Mouse (Mus musculus): ENCODE measurements at regions not wholly inside any gene's neighbourhood (a gene's known extent, or its start where the extent isn't known, plus 50 kb on each side); places are given as distances from the start of the nearest gene placed in this dataset.
A peak's percentile ranks its signal among the peaks of the same experiment; 100 is the strongest.

DNA sequence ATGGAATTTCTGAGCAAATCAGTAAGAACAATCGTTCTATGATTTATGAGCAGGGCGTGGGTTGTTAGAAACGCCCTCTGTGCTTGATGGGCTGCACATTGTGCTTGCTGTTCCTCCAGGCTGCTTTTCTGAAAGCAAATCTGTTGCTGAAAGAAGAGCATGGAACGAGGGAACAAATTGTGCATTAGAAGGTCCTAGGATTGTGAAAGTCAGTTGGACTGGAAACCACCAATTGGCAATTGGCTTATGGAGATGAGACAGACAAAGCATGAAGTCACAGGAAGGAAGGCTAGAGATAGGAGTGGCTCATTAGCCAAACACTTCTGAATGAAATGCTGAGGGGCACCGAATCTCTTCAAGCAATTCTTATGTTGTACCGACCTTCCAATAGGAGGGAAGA lies 181.5 kb upstream of the Egfl6 start:
- WGBS, result 86% methylated on average over 6 of the region's 6 CpGs
- no peak overlapping the region for H3K27ac ChIP-seq
- H3K4me1 ChIP-seq (replicated peaks), result peaks cover 10% of the 10 kb centered on the region; the same call in 1 of the 2 replicates
- H3K4me3 ChIP-seq, result no peak overlapping the region
- no peak for DNase-seq (ENCODE audit: low spot score)
- H3K36me3 ChIP-seq, result no peaks in the 10 kb centered on the region
- no peaks in the 10 kb centered on the region for H3K9me3 ChIP-seq
- H3K27me3 ChIP-seq (ENCODE audit: insufficient read depth, poor library complexity, severe bottlenecking), result peaks cover 76% of the 10 kb centered on the region

- Histone ChIP-seq H3K27ac (no peak overlapping the region), H3K4me1 (replicated peaks) (peaks cover 2% of the 10 kb centered on the region; the same call in 1 of the 2 replicates), H3K4me3 (no peak overlapping the region), H3K36me3 (no peaks in the 10 kb centered on the region), H3K9me3 (no peaks in the 10 kb centered on the region), H3K27me3 (ENCODE audit: insufficient read depth, poor library complexity, severe bottlenecking) (peaks cover 71% of the 10 kb centered on the region)
- no peak for DNase-seq (ENCODE audit: low spot score)
- WGBS, result 80% methylated on average over 2 of the region's 2 CpGs
Measured at GRCm38 (mm10) chrX:166765647-166766046, 180.1 kb upstream of the Egfl6 start.

DNA sequence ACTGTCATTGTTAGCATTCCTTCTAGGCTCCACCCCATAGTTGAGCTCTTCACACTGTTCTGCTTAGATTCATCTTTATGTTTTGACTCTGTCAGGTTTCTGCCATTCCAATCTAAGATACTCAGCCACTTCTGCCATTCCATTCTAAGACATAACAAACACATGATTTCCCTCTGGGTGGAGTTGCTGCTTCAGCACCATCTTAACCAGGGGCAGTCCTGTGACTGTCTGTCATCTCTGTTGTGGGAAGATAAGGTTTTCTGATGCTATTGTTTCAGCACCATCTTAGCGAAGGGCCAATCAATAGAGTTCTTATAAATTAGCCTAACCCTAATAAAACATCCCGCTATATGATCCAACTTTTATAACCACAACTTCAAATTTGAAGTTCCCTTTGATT lies 176.6 kb upstream of the Egfl6 start:
- H3K27me3 ChIP-seq (ENCODE audit: insufficient read depth, poor library complexity, severe bottlenecking), result peaks cover 62% of the 10 kb centered on the region
- no peaks in the 10 kb centered on the region for H3K36me3 ChIP-seq
- no peaks in the 10 kb centered on the region for H3K9me3 ChIP-seq
- no peak overlapping the region for H3K4me3 ChIP-seq
- no peak for DNase-seq (ENCODE audit: low spot score)
- H3K4me1 ChIP-seq (replicated peaks), result peaks cover 2% of the 10 kb centered on the region; the same call in 1 of the 2 replicates
- no peak overlapping the region for H3K27ac ChIP-seq
- 85% methylated on average over 2 of the region's 2 CpGs for WGBS

- 68% methylated on average over 1 of the region's 1 CpGs for WGBS
- Histone ChIP-seq H3K9me3 (no peaks in the 10 kb centered on the region), H3K27ac (no peak overlapping the region), H3K36me3 (no peaks in the 10 kb centered on the region), H3K27me3 (ENCODE audit: insufficient read depth, poor library complexity, severe bottlenecking) (peaks cover 37% of the 10 kb centered on the region), H3K4me1 (replicated peaks) (no peaks in the 10 kb centered on the region; the same call in 1 of the 2 replicates), H3K4me3 (no peak overlapping the region)
- no peak for DNase-seq (ENCODE audit: low spot score)
Measured at GRCm38 (mm10) chrX:166757152-166757551, 171.6 kb upstream of the Egfl6 start.

DNA sequence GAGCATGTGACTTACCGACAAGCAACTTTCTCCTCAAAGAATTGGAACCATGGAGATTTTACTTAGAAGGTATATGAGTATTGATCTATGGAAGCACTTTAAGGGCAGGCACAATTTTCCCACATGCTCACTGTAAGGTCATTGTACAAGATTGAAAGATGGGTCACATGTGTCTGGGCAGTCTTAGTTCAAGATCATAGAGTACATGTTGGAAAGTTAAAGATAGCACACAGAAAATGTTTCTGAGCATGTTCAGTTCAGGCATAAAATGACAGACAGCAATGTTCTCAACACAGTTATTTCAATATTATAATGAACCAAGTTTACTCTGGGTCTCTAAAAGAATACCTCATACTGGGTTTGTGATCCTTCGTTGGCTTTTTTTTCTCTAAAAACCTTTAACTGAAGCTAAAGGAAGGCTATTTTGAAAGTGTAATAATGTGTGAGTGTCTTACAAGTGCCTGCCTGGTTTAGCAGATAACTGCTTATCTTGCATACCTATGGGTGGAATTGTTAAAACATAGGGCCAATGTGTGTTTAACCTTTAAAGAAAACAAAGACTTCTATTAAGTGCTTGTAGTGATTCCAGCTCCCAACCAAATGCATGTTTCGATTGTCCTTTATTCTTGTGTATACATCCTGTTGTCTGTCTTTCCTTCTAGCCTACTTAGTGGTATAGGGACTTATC lies 169.6 kb upstream of the Egfl6 start:
- Histone ChIP-seq H3K4me1 (replicated peaks) (no peaks in the 10 kb centered on the region), H3K27ac (no peak overlapping the region), H3K27me3 (ENCODE audit: insufficient read depth, poor library complexity, severe bottlenecking) (peaks cover 43% of the 10 kb centered on the region), H3K9me3 (no peaks in the 10 kb centered on the region), H3K36me3 (no peaks in the 10 kb centered on the region), H3K4me3 (no peak overlapping the region)
- no peak for DNase-seq (ENCODE audit: low spot score)
- 83% methylated on average over 3 of the region's 3 CpGs for WGBS

DNA sequence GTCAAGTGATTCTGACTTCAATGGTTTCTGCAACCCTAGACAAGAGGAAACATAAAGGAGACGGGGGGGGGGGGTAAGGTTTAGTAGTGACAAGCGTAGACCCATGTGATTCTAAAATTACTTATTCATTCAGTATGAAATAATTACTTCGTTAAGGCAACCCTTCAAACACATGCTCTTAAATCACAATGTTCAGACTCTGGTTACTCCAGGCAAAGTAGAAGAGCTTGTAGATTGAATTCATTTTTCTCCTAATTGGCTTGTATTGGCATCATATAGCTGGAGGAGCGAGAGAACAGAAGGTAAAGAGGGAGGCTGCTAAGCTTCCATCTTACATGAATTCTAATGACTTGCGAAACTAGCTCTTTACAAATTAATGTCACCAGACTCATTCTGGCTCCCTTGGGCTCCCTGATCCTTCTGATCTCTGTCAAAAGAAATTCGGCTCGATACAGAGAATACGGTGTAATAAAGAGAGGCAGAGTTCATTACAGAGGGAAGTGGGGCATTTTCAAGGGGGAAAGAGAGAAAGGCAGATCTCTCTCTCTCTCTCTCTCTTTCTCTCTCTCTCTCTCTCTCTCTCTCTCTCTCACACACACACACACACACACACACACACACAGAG lies 163.6 kb upstream of the Egfl6 start:
- no peak for DNase-seq (ENCODE audit: low spot score)
- WGBS, result 77% methylated on average over 8 of the region's 8 CpGs
- H3K27me3 ChIP-seq (ENCODE audit: insufficient read depth, poor library complexity, severe bottlenecking), result peaks cover 23% of the 10 kb centered on the region
- no peak overlapping the region for H3K4me3 ChIP-seq
- no peaks in the 10 kb centered on the region for H3K36me3 ChIP-seq
- no peaks in the 10 kb centered on the region for H3K4me1 ChIP-seq (replicated peaks)
- H3K9me3 ChIP-seq, result no peaks in the 10 kb centered on the region
- no peak overlapping the region for H3K27ac ChIP-seq

DNA sequence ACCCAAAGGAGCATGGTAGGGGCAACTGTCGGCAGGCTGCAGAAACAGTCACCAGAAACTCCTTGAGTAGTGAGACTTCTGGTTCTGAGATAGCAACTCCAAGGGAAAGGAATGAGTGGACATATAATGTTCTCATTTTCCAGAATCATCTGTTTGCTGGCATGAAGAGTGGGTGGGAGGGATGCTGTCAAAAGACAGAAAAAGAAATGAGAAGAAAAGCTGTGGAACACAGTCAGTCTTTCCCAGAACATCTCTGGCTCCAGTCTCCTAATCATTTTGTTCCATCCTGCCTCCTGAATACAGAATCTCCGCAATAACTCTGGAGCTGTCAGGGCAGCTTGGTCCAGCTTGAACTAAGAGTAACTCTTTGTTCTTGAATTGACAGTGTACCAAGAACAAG lies 145.8 kb upstream of the Egfl6 start:
- no peak overlapping the region for H3K4me3 ChIP-seq
- H3K27me3 ChIP-seq (ENCODE audit: insufficient read depth, poor library complexity, severe bottlenecking), result peaks cover 52% of the 10 kb centered on the region
- DNase-seq (ENCODE audit: low spot score), result no peak
- no peaks in the 10 kb centered on the region for H3K36me3 ChIP-seq
- peaks cover 12% of the 10 kb centered on the region; the same call in 1 of the 2 replicates for H3K4me1 ChIP-seq (replicated peaks)
- WGBS, result 87% methylated on average over 2 of the region's 2 CpGs
- no peaks in the 10 kb centered on the region for H3K9me3 ChIP-seq
- H3K27ac ChIP-seq, result no peak overlapping the region

DNA sequence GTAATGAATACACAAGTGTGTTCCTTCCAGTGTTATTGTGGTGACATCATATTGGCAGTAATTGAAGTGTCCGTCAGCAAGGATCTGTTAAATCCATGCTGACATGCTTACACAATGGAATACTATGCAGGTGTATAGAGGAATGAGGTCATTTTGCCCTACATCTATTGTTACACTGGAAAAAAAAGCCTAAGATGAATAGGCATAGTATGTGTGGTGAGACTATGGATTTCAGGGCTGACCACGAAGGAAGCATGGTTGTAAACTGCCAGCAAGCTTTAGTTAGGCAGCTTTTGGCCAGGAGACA lies 143.1 kb upstream of the Egfl6 start:
- H3K27me3 ChIP-seq (ENCODE audit: insufficient read depth, poor library complexity, severe bottlenecking), result peaks cover 69% of the 10 kb centered on the region
- 66% methylated on average over 2 of the region's 2 CpGs for WGBS

GRCm38 (mm10) chrX:166727823-166728621 lies 142.5 kb upstream of the Egfl6 start:
- Histone ChIP-seq H3K9me3 (no peaks in the 10 kb centered on the region), H3K27me3 (ENCODE audit: insufficient read depth, poor library complexity, severe bottlenecking) (peaks cover 69% of the 10 kb centered on the region)
- WGBS, result 23% methylated on average over 7 of the region's 7 CpGs

More for the DNA sequence above, 143.1 kb upstream of the Egfl6 start:
- no peak for DNase-seq (ENCODE audit: low spot score)
- Histone ChIP-seq H3K27ac (no peak overlapping the region), H3K9me3 (no peaks in the 10 kb centered on the region), H3K4me3 (no peak overlapping the region), H3K36me3 (no peaks in the 10 kb centered on the region), H3K4me1 (replicated peaks) (peaks cover 12% of the 10 kb centered on the region; the same call in 1 of the 2 replicates)

GRCm38 (mm10) chrX:166725761-166726503 lies 140.4 kb upstream of the Egfl6 start:
- Histone ChIP-seq H3K36me3 (no peaks in the 10 kb centered on the region), H3K9me3 (no peaks in the 10 kb centered on the region), H3K4me1 (replicated peaks) (peaks cover 12% of the 10 kb centered on the region; the same call in 1 of the 2 replicates), H3K4me3 (no peak overlapping the region), H3K27me3 (ENCODE audit: insufficient read depth, poor library complexity, severe bottlenecking) (peaks cover 78% of the 10 kb centered on the region), H3K27ac (no peak overlapping the region)
- 79% methylated on average over 6 of the region's 6 CpGs for WGBS
- DNase-seq (ENCODE audit: low spot score), result no peak

More at GRCm38 (mm10) chrX:166727823-166728621, 142.5 kb upstream of the Egfl6 start:
- DNase-seq (ENCODE audit: low spot score), result peak; percentile 71
- Histone ChIP-seq H3K27ac (peak overlapping the region; percentile 69), H3K36me3 (no peaks in the 10 kb centered on the region), H3K4me3 (no peak overlapping the region), H3K4me1 (replicated peaks) (peaks cover 12% of the 10 kb centered on the region; the same call in 1 of the 2 replicates)

DNA sequence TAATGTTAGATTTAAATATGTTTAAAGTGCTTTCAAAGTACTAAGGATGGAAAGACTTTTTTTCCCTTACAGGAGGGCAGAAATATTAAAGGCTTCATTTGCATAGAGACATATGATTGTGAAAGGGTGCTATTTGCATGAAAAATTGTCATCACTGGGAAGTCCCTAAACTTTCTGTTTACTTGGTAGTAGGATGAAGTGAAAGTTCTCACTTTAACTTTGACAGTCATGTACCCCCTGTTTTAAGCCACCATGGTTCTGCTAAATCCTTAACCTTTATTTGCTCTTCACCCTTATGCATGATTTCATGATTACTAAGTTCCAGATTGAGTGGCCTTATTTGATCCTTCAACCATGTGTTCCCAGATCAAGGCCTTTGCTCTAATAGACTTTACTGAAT lies 132.6 kb upstream of the Egfl6 start:
- Histone ChIP-seq H3K27me3 (ENCODE audit: insufficient read depth, poor library complexity, severe bottlenecking) (peaks cover 69% of the 10 kb centered on the region), H3K4me1 (replicated peaks) (no peaks in the 10 kb centered on the region), H3K36me3 (no peaks in the 10 kb centered on the region), H3K4me3 (no peak overlapping the region), H3K27ac (no peak overlapping the region), H3K9me3 (no peaks in the 10 kb centered on the region)
- DNase-seq (ENCODE audit: low spot score), result no peak

DNA sequence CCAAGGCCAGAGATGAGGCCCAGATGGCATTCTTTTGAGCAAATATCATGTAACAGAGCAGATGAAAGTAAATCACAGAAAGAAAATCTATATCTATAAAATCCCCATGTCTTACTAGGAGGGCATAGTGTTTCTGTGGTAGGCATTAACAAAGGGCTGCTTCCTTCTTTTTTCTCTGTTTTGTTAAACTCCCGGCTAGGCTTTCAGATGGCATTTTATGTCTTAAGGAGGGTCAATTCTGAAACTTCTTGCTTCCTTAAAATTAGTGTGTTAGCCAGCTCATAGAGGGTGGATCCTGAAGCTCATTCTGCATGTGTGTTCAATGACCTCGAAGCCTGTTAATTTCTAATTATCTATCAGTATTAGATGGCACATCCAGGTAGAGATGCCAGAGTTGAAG lies 123.8 kb upstream of the Egfl6 start:
- Histone ChIP-seq H3K36me3 (no peaks in the 10 kb centered on the region), H3K27me3 (ENCODE audit: insufficient read depth, poor library complexity, severe bottlenecking) (peaks cover 56% of the 10 kb centered on the region), H3K4me1 (replicated peaks) (no peaks in the 10 kb centered on the region), H3K4me3 (no peak overlapping the region), H3K9me3 (no peaks in the 10 kb centered on the region), H3K27ac (no peak overlapping the region)
- DNase-seq (ENCODE audit: low spot score), result no peak
- WGBS, result 76% methylated on average over 2 of the region's 2 CpGs

All from hindbrain, embryonic 10.5 days (tissue).